Mouse (Mus musculus) cortical plate, adult 2 months (tissue): ENCODE data around the gene Irf2.

Experiments used
- CTCF ChIP-seq: fragments of 200-500 bp; IDR thresholded peaks from 2 replicates; pipeline ENCODE4 v1.5.1; 2011; ENCODE audit warnings: mild to moderate bottlenecking, control low read depth, low read length; ENCODE audit not compliant: insufficient read depth; ENCODE audit errors: extremely low read depth
- POLR2A ChIP-seq: fragments of 200-500 bp; IDR thresholded peaks from 2 replicates; pipeline ENCODE4 v1.6.1; 2011; ENCODE audit warnings: mild to moderate bottlenecking, low read length, control low read depth; ENCODE audit not compliant: insufficient read depth; ENCODE audit errors: extremely low read depth

DNA sequence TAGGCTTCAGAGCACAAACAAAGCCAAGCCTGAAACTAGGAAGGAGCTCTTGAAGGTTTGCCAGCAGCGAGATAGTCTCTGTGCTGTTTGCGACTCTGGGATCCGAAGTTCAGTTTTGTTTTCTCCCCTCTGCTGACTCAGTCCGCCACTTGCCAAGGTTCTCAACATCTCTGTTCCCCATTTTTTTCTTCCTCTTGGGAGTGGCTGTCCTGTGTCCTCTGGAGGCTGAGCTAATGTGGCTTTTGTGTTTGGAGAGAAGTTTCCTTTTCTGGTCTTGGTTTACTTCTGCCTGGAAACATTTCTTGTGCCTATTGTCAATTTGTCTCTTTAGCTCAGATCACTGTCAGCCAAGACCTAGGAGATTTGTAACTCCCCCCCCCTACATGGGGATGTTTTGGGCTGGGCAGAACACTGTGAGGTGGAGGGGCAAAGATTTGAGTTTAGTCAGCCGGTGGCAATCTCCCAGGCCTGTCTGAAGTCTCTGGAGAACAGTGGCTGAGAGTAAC lies 103.2 kb downstream of the Irf2 start:
- TF ChIP-seq CTCF (no peak), POLR2A (no peak)
